In genomic region chr11:77901775-77902355, GRCm38 (mm10) we compare ENCODE assay signal across 14 mouse cellular contexts. TPM values are rescaled to one million over a fixed set of nuclear protein-coding genes. Genes with fewer than 3 reads are reported as not detected.
DNase-seq lines count a peak whose midpoint lies in the region; ATAC-seq and TF ChIP-seq lines count a peak whose summit lies in the region.
"Had no signal": no experiment of that assay in that cellular context is flagged by ENCODE, and none has a peak within 500 bp of the region (broad histone marks: within the 10 kb centered on the region; RNA-seq: fewer than 3 reads in every experiment).

No protein-coding gene starts in this region.

- H3K27ac ChIP-seq in liver, adult 2 months (replicated peaks; ENCODE audit: insufficient read depth, low read depth, low read length) = 0 out of 2 replicates have a peak overlapping the region, but pooled peaks have one; percentile 3
- no peak overlapping the region for H3K27ac ChIP-seq in liver, embryonic 12.5 days
- H3K27ac ChIP-seq in forebrain, postnatal 0 days (ENCODE audit: low read depth, low read length) = 0 out of 2 replicates have a peak overlapping the region, but pooled peaks have one; percentile 54
- H3K27ac ChIP-seq in midbrain, postnatal 0 days (ENCODE audit: low read depth, low read length) = 0 out of 2 replicates have a peak overlapping the region, but pooled peaks have one; percentile 26
- H3K27ac ChIP-seq: kidney, postnatal 0 days; liver, embryonic 15.5 days had no signal

- no peak for TF ChIP-seq CTCF in liver, adult 2 months (IDR thresholded peaks at IDR 0.05; ENCODE audit: low read depth, low read length)
- no peak for TF ChIP-seq CTCF in forebrain, postnatal 0 days (IDR thresholded peaks at IDR 0.05; ENCODE audit: low read depth)
- TF ChIP-seq CTCF in midbrain, postnatal 0 days (IDR thresholded peaks at IDR 0.05) = no peak

- no peak overlapping the region for H3K4me3 ChIP-seq in liver, adult 2 months (ENCODE audit: insufficient read depth, low read depth, low read length)
- H3K4me3 ChIP-seq in liver, embryonic 12.5 days = no peak overlapping the region
- H3K4me3 ChIP-seq in forebrain, postnatal 0 days (ENCODE audit: low read depth, low read length) = no peak overlapping the region
- H3K4me3 ChIP-seq in midbrain, postnatal 0 days (ENCODE audit: low read depth, low read length) = no peak overlapping the region
- H3K4me3 ChIP-seq: liver, embryonic 15.5 days had no signal

- no peaks in the 10 kb centered on the region for H3K9me3 ChIP-seq in liver, embryonic 12.5 days (replicated peaks)
- H3K9me3 ChIP-seq in forebrain, postnatal 0 days (ENCODE audit: low read length) = no peaks in the 10 kb centered on the region
- no peaks in the 10 kb centered on the region for H3K9me3 ChIP-seq in midbrain, postnatal 0 days (ENCODE audit: low read length)
- H3K9me3 ChIP-seq: liver, embryonic 15.5 days had no signal

- no peak for ATAC-seq in liver, embryonic 12.5 days
- peak; percentile 33; the same call in 1 of the 2 replicates for ATAC-seq in forebrain, postnatal 0 days
- ATAC-seq in midbrain, postnatal 0 days (ENCODE audit: low FRiP score) = no peak
- ATAC-seq in inflammation-experienced regulatory T-cells, adult 6 months = no peak

- H3K79me2 ChIP-seq in liver, adult 2 months (ENCODE audit: control insufficient read depth, insufficient read depth, low read length) = no peaks in the 10 kb centered on the region

- H3K36me3 ChIP-seq in liver, adult 2 months (ENCODE audit: control insufficient read depth, insufficient read depth, low read length) = no peaks in the 10 kb centered on the region
- H3K36me3 ChIP-seq in liver, embryonic 12.5 days = no peaks in the 10 kb centered on the region
- H3K36me3 ChIP-seq in forebrain, postnatal 0 days (ENCODE audit: insufficient read depth) = no peaks in the 10 kb centered on the region
- H3K36me3 ChIP-seq in midbrain, postnatal 0 days (ENCODE audit: insufficient read depth, low read length) = no peaks in the 10 kb centered on the region
- H3K36me3 ChIP-seq: liver, embryonic 15.5 days had no signal

- no peak overlapping the region for H3K4me2 ChIP-seq in liver, embryonic 12.5 days
- no peak overlapping the region for H3K4me2 ChIP-seq in forebrain, postnatal 0 days (ENCODE audit: low read depth)
- H3K4me2 ChIP-seq in midbrain, postnatal 0 days (ENCODE audit: low read depth, low read length, poor library complexity, severe bottlenecking) = no peak overlapping the region
- H3K4me2 ChIP-seq: liver, embryonic 15.5 days had no signal

- peaks cover 17% of the 10 kb centered on the region for H3K4me1 ChIP-seq in liver, adult 2 months (ENCODE audit: control insufficient read depth, insufficient read depth, low read length)
- peaks cover 11% of the 10 kb centered on the region for H3K4me1 ChIP-seq in liver, embryonic 12.5 days
- peaks cover 32% of the 10 kb centered on the region for H3K4me1 ChIP-seq in forebrain, postnatal 0 days (ENCODE audit: insufficient read depth)
- H3K4me1 ChIP-seq in midbrain, postnatal 0 days (ENCODE audit: insufficient read depth, low read length) = peaks cover 14% of the 10 kb centered on the region
- H3K4me1 ChIP-seq: liver, embryonic 15.5 days had no signal

- 41% methylated on average over 8 of the region's 8 CpGs for WGBS in liver, adult 2 months
- 42% methylated on average over 8 of the region's 8 CpGs for WGBS in liver, embryonic 12.5 days (ENCODE audit: insufficient replicate concordance)
- 30% methylated on average over 8 of the region's 8 CpGs for whole genome bisulfite sequencing in forebrain, postnatal 0 days
- WGBS in midbrain, postnatal 0 days = 38% methylated on average over 6 of the region's 8 CpGs

- no peaks in the 10 kb centered on the region for H3K27me3 ChIP-seq in liver, adult 2 months (ENCODE audit: control insufficient read depth, insufficient read depth, low read length)
- H3K27me3 ChIP-seq in liver, embryonic 12.5 days (replicated peaks) = peaks cover 76% of the 10 kb centered on the region
- H3K27me3 ChIP-seq in forebrain, postnatal 0 days (ENCODE audit: insufficient read depth, low read length) = no peaks in the 10 kb centered on the region
- no peaks in the 10 kb centered on the region for H3K27me3 ChIP-seq in midbrain, postnatal 0 days (ENCODE audit: insufficient read depth, low read length)

- DNase-seq in liver, adult 2 months (ENCODE audit: extremely low read depth, low read depth, low spot score) = no peak
- peak; percentile 71 for DNase-seq in brain, adult 2 months (ENCODE audit: low read depth, low spot score)
- no peak for DNase-seq in forebrain, postnatal 0 days
- peak; percentile 53 for DNase-seq in midbrain, postnatal 0 days (ENCODE audit: low spot score)
- no peak for DNase-seq in spleen, adult 12 weeks (ENCODE audit: low spot score)
- DNase-seq: adrenal gland, postnatal 14 days; cerebellum, adult 8-10 months; gastrocnemius, postnatal 14 days had no signal

- H3K9ac ChIP-seq in liver, adult 2 months (ENCODE audit: low read depth, low read length) = no peak overlapping the region
- H3K9ac ChIP-seq in liver, embryonic 12.5 days = no peak overlapping the region
- H3K9ac ChIP-seq in forebrain, postnatal 0 days = no peak overlapping the region
- no peak overlapping the region for H3K9ac ChIP-seq in midbrain, postnatal 0 days (replicated peaks; ENCODE audit: low read length, poor library complexity, severe bottlenecking)
- H3K9ac ChIP-seq: liver, embryonic 15.5 days had no signal

- TF ChIP-seq POLR2A in liver, adult 2 months (IDR thresholded peaks at IDR 0.05; ENCODE audit: extremely low read depth, insufficient read depth, low read length) = no peak

RNA-seq across cellular contexts. Expression of gene Pipox, which starts 8.0 kb away (rescaled TPM):
- 238 and 251 TPM in 2 replicates for total RNA-seq in liver, adult 2 months (2014; rRNA removed)
- 219 and 222 TPM in 2 replicates for polyA plus RNA-seq in liver, adult 2 months (2012; rRNA removed)
- 6.7 and 7.2 TPM in 2 replicates for polyA plus RNA-seq in liver, embryonic 12.5 days (2016; fragmentation: Nextera tagmentation; extraction: Ambion mirVana)
- 3.8 and 6.8 TPM in 2 replicates for total RNA-seq in forebrain, postnatal 0 days (2014; rRNA removed)
- polyA plus RNA-seq in forebrain, postnatal 0 days (2015; fragmentation: Nextera tagmentation; extraction: Ambion mirVana) = 3.7 and 4.2 TPM in 2 replicates
- total RNA-seq in midbrain, postnatal 0 days (2014; rRNA removed) = 3.4 and 3.6 TPM in 2 replicates
- polyA plus RNA-seq in midbrain, postnatal 0 days (2015; fragmentation: Nextera tagmentation; extraction: Ambion mirVana) = 3.8 and 5.1 TPM in 2 replicates
- polyA plus RNA-seq in inflammation-experienced regulatory T-cells, adult 6 months (2017; shearing (Covaris generic)) = 1 to 10 TPM in 1 of 3 experiments, under 1 TPM in 2; 0.43 to 2.7 (median 0.56) TPM
- total RNA-seq: MEL had no signal

RNA-seq across cellular contexts. Expression of gene Sez6, which starts 28.7 kb away (rescaled TPM):
- not detected in 2 replicates for total RNA-seq in liver, adult 2 months (2014; rRNA removed)
- not detected in 2 replicates for polyA plus RNA-seq in liver, adult 2 months (2012; rRNA removed)
- 0.05 TPM in 1 of 2 replicates, not detected in the other for polyA plus RNA-seq in liver, embryonic 12.5 days (2016; fragmentation: Nextera tagmentation; extraction: Ambion mirVana)
- total RNA-seq in forebrain, postnatal 0 days (2014; rRNA removed) = 150 and 194 TPM in 2 replicates
- 183 and 214 TPM in 2 replicates for polyA plus RNA-seq in forebrain, postnatal 0 days (2015; fragmentation: Nextera tagmentation; extraction: Ambion mirVana)
- total RNA-seq in midbrain, postnatal 0 days (2014; rRNA removed) = 160 and 173 TPM in 2 replicates
- 121 and 125 TPM in 2 replicates for polyA plus RNA-seq in midbrain, postnatal 0 days (2015; fragmentation: Nextera tagmentation; extraction: Ambion mirVana)
- polyA plus RNA-seq in inflammation-experienced regulatory T-cells, adult 6 months (2017; shearing (Covaris generic)) = under 1 TPM in 1 of 3 experiments, not detected in 2; 0.24 TPM
- polyA plus RNA-seq: heart, postnatal 0 days had no signal

Comparison
In these comparisons a context has a peak if more than half of its experiments do, and no peak if none do; other contexts are left out.
1. RNA of gene Pipox, which starts 8.0 kb away (polyA plus RNA-seq): 219 to 222 TPM in liver, adult 2 months; 6.7 to 7.2 TPM in liver, embryonic 12.5 days, 3.8 to 5.1 TPM in midbrain, postnatal 0 days, 3.7 to 4.2 TPM in forebrain, postnatal 0 days and 0.43 to 2.7 TPM in inflammation-experienced regulatory T-cells, adult 6 months; every median in the first group is over 10 times any median in the second.
2. DNase-seq: peak in brain, adult 2 months (single experiment) and midbrain, postnatal 0 days (single experiment); none in liver, adult 2 months (single experiment), forebrain, postnatal 0 days (single experiment) and spleen, adult 12 weeks (single experiment).
3. RNA of gene Sez6, which starts 28.7 kb away (polyA plus RNA-seq): 183 to 214 TPM in forebrain, postnatal 0 days and 121 to 125 TPM in midbrain, postnatal 0 days; 0.24 TPM in inflammation-experienced regulatory T-cells, adult 6 months, 0.05 TPM in liver, embryonic 12.5 days and not detected in liver, adult 2 months; every median in the first group is over 10 times any median in the second.